Mouse (Mus musculus) cerebellum, adult 2 months (tissue): ENCODE results near the gene Hist1h2bg. TPM values are rescaled to one million over a fixed set of nuclear protein-coding genes. Genes with fewer than 3 reads are reported as not detected.
A peak's percentile ranks its signal among the peaks of the same experiment; 100 is the strongest.
"Not testable (repeated sequence)": the region's sequence is repeated elsewhere in the genome, so short reads cannot be mapped to it uniquely, and the experiment has no call there.

Source experiments
- DNase-seq, 2 experiments: peaks; one replicate each; pipeline ENCODE4 v3.0.0; 2021
- H3K27ac ChIP-seq: fragments of 200-500 bp; 2 replicates; pipeline ENCODE4 v1.5.1; 2012; ENCODE audit warnings: low read length, control low read depth, inconsistent platforms; ENCODE audit not compliant: insufficient read depth
- H3K27me3 ChIP-seq: fragments of 200-500 bp; 2 replicates; pipeline ENCODE4 v1.6.1; 2012; ENCODE audit warnings: inconsistent platforms, mild to moderate bottlenecking, low read length, moderate library complexity; ENCODE audit not compliant: control insufficient read depth, insufficient read depth
- H3K4me1 ChIP-seq: fragments of 200-500 bp; 2 replicates; pipeline ENCODE4 v1.6.1; 2011; ENCODE audit warnings: low read length; ENCODE audit not compliant: control insufficient read depth, insufficient read depth
- H3K4me3 ChIP-seq: fragments of 200-500 bp; replicated peaks from 2 replicates; pipeline ENCODE3; 2011; ENCODE audit warnings: mild to moderate bottlenecking, low read depth, low read length, control low read depth; ENCODE audit not compliant: insufficient read depth
- CTCF ChIP-seq: fragments of 200-500 bp; IDR thresholded peaks from 2 replicates; pipeline ENCODE4 v1.5.1; 2011; ENCODE audit warnings: low read depth, mild to moderate bottlenecking, control low read depth, low read length, moderate library complexity, borderline replicate concordance; ENCODE audit not compliant: insufficient read depth
- POLR2A ChIP-seq: fragments of 200-500 bp; IDR thresholded peaks from 2 replicates; pipeline ENCODE4 v1.6.1; 2011; ENCODE audit warnings: low read length, control low read depth, borderline replicate concordance; ENCODE audit not compliant: insufficient read depth
- WGBS: fragments of 180-500 bp; shearing (Covaris S2); methylation state at CpG from one replicate; pipeline ENCODE4 v1.1.7; 2018; 5-methylcytosine and 5-hydroxymethylcytosine counted together
- polyA plus RNA-seq: library from polyadenylated mRNA; depleted of rRNA; stranded (reverse); fragments of >200 nt; gene quantifications from 2 replicates; pipeline ENCODE4 v1.2.3, GENCODE M21; 2012

Gene Hist1h2bg
- polyA plus RNA-seq, 1 experiment = 9.3 TPM

DNA sequence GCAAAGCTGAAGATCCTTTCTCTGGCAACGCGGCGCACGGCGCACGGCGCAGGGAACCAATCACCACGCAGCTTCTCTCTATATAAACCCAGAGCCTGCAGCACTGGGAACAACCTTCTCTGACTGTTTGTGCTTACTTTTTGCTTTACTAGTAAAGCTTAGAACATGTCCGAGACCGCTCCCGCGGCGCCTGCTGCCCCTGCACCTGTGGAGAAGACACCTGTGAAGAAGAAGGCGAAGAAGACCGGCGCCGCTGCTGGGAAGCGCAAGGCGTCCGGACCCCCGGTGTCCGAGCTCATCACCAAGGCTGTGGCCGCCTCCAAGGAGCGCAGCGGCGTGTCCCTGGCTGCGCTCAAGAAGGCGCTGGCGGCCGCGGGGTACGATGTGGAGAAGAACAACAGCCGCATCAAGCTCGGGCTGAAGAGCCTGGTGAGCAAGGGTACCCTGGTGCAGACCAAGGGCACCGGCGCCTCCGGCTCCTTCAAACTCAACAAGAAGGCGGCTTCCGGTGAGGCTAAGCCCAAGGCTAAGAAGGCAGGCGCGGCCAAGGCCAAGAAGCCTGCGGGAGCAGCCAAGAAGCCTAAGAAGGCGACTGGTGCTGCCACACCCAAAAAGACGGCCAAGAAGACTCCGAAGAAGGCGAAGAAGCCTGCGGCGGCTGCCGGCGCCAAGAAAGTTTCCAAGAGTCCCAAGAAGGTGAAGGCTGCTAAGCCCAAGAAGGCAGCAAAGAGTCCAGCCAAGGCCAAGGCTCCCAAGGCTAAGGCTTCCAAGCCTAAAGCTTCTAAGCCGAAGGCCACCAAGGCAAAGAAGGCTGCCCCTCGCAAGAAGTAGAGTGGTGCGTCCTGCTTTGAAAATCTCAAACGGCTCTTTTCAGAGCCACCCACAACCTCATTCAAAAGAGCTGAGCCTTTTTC is 16.0 kb upstream of the Hist1h2bg start:
- peak overlapping the region; percentile 41 for H3K27ac ChIP-seq
- no peaks in the 10 kb centered on the region for H3K27me3 ChIP-seq
- WGBS = under 1% methylated on average over 54 of the region's 54 CpGs
- peak; percentile 74 to 79 for DNase-seq
- peak overlapping the region; percentile 77 for H3K4me3 ChIP-seq
- H3K4me1 ChIP-seq = peaks cover 2% of the 10 kb centered on the region; the same call in 1 of the 2 replicates
- peak; percentile 57; the same call in 1 of the 2 replicates for TF ChIP-seq POLR2A
- no peak for TF ChIP-seq CTCF

DNA sequence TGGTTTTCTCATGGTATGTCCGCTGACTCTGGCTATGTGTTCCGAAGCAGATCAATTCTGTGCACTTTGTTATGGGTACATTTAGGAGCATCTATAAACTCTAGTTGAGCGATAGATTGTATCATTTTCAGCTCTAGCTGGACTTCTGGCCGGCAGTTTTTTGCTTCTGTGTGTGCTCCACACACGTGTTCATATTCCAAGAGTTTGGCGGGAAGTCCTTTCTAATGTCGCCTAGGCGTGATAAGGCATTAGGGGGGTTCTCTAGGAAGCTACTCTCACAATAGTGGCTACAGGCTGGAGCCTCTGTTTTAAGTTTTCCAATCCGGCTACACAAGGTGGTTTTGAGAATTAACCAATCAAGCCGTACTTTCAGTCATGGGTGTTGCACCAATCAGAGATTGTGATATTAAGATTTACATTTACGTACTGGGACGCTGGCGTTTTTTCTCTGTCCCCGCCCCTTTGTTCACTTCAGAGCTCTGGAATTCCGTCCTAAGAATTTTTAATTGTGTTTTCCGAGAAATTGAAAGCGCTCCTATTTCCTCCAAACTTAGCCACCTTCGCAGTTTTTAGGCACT is 15.3 kb upstream of the Hist1h2bg start:
- WGBS = under 1% methylated on average over 18 of the region's 18 CpGs
- Histone ChIP-seq H3K4me1 (peaks cover 2% of the 10 kb centered on the region; the same call in 1 of the 2 replicates), H3K27ac (peak overlapping the region; percentile 41; the same call in 1 of the 2 replicates), H3K27me3 (no peaks in the 10 kb centered on the region), H3K4me3 (peak overlapping the region; percentile 61)
- TF ChIP-seq CTCF (no peak), POLR2A (peak; percentile 12; the same call in 1 of the 2 replicates)
- peak; percentile 61 to 87 for DNase-seq

- Histone ChIP-seq H3K4me1 (peaks cover 2% of the 10 kb centered on the region; the same call in 1 of the 2 replicates), H3K27me3 (no peaks in the 10 kb centered on the region), H3K4me3 (no peak overlapping the region), H3K27ac (no peak overlapping the region)
- 58% methylated on average over 3 of the region's 3 CpGs for WGBS
- no peak for TF ChIP-seq CTCF
- no peak for TF ChIP-seq POLR2A
- DNase-seq = no peak
These were observed 14.3 kb upstream of the Hist1h2bg start for GRCm38 (mm10) chr13:23556906-23557305.

GRCm38 (mm10) chr13:23560699-23561098 is 10.5 kb upstream of the Hist1h2bg start:
- not testable (repeated sequence) for DNase-seq, H3K4me1 ChIP-seq, H3K4me3 ChIP-seq, H3K27ac ChIP-seq, H3K27me3 ChIP-seq
- 12% methylated on average over 2 of the region's 2 CpGs for WGBS

- DNase-seq, H3K27ac ChIP-seq, H3K27me3 ChIP-seq, H3K4me3 ChIP-seq, H3K4me1 ChIP-seq: not testable (repeated sequence)
- 0% methylated on average over 2 of the region's 5 CpGs for WGBS
These were observed 9.7 kb upstream of the Hist1h2bg start for GRCm38 (mm10) chr13:23561531-23561882.

DNA sequence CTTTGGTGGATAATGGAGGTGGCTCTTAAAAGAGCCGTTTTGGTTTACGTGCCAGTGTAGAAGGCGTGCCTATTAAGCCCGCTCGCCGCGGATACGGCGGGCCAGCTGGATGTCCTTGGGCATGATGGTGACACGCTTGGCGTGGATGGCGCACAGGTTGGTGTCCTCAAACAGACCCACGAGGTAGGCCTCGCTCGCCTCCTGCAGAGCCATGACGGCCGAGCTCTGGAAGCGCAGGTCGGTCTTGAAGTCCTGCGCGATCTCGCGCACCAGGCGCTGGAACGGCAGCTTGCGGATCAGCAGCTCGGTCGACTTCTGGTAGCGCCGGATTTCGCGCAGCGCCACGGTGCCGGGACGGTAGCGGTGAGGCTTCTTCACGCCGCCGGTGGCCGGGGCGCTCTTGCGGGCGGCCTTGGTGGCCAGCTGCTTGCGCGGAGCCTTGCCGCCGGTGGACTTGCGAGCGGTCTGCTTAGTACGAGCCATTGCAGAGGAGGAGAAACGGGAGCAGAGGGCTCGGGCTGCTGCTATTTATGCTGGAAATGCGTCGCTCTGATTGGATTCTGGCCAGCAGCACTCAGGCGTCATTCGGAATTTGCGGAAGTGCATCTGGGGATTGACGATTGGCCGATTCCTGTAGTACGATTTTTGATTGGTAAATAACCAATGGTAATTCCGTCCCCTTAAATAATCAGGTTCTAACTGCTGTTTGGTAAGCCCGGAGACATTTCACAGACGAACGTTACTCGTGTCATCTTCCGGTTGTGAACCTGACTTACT is 9.1 kb upstream of the Hist1h2bg start, which contains the start of gene Hist1h3e:
Gene Hist1h3e, minus strand, starts transcription at position 487 of the 777 bp plus-strand sequence.
- not testable (repeated sequence) for H3K4me1 ChIP-seq, H3K27me3 ChIP-seq
- Histone ChIP-seq H3K4me3 (peak within 1 kb of the TSS; percentile 58), H3K27ac (peak within 1 kb of the TSS; percentile 87)
- DNase-seq = peak; percentile 93 to 94
- WGBS = under 1% methylated on average over 49 of the region's 67 CpGs
- TF ChIP-seq POLR2A = peak; percentile 82

- no peaks in the 10 kb centered on the region for H3K27me3 ChIP-seq
These were observed 8.3 kb upstream of the Hist1h2bg start for GRCm38 (mm10) chr13:23562699-23563462.

More at GRCm38 (mm10) chr13:23562699-23563462, 8.3 kb upstream of the Hist1h2bg start:
- DNase-seq = peak in 1 of 2 experiments; percentile 67
- TF ChIP-seq POLR2A (no peak), CTCF (no peak)
- no peaks in the 10 kb centered on the region for H3K4me1 ChIP-seq
- H3K27ac ChIP-seq = peak overlapping the region; percentile 15; the same call in 1 of the 2 replicates
- 1% methylated on average over 18 of the region's 18 CpGs for WGBS
- peak overlapping the region; percentile 41 for H3K4me3 ChIP-seq
